Mouse (Mus musculus): Measurements from ENCODE around the gene Spata13.

The Spata13 gene

GRCm38 (mm10) chr14:60671504-60671903 is 37.7 kb downstream of the Spata13 start:
- DNase-seq (ENCODE audit: inconsistent age in 2 of 2, low spot score in 1 of 2) = no peak

GRCm38 (mm10) chr14:60675697-60676096 is 41.9 kb downstream of the Spata13 start:
- DNase-seq (ENCODE audit: inconsistent age in 2 of 2, low spot score in 1 of 2) = no peak

- DNase-seq (ENCODE audit: inconsistent age in 2 of 2, low spot score in 1 of 2) = no peak
These were observed 43.0 kb downstream of the Spata13 start for GRCm38 (mm10) chr14:60676625-60677314.

GRCm38 (mm10) chr14:60682361-60683023 is 48.7 kb downstream of the Spata13 start:
- peak; percentile 88 to 95 for DNase-seq (ENCODE audit: inconsistent age in 2 of 2, low spot score in 1 of 2)

GRCm38 (mm10) chr14:60683989-60684388 is 50.2 kb downstream of the Spata13 start:
- DNase-seq (ENCODE audit: inconsistent age in 2 of 2, low spot score in 1 of 2) = peak in 1 of 2 experiments; percentile 28

GRCm38 (mm10) chr14:60686733-60687132 is 52.9 kb downstream of the Spata13 start:
- peak in 1 of 2 experiments; percentile 24 for DNase-seq (ENCODE audit: inconsistent age in 2 of 2, low spot score in 1 of 2)

- peak in 1 of 2 experiments; percentile 59 for DNase-seq (ENCODE audit: inconsistent age in 2 of 2, low spot score in 1 of 2)
These were observed 53.4 kb downstream of the Spata13 start for GRCm38 (mm10) chr14:60687241-60687640.

- peak; percentile 78 to 91 for DNase-seq (ENCODE audit: inconsistent age in 2 of 2, low spot score in 1 of 2)
These were observed 54.9 kb downstream of the Spata13 start for GRCm38 (mm10) chr14:60688509-60689205.

- peak; percentile 37 to 83 for DNase-seq (ENCODE audit: inconsistent age in 2 of 2, low spot score in 1 of 2)
These were observed 56.0 kb downstream of the Spata13 start for GRCm38 (mm10) chr14:60689768-60690167.

- no peak for DNase-seq (ENCODE audit: inconsistent age in 2 of 2, low spot score in 1 of 2)
These were observed 56.8 kb downstream of the Spata13 start for GRCm38 (mm10) chr14:60690631-60691030.

- no peak for DNase-seq (ENCODE audit: inconsistent age in 2 of 2, low spot score in 1 of 2)
These were observed 59.3 kb downstream of the Spata13 start for GRCm38 (mm10) chr14:60693122-60693536.

GRCm38 (mm10) chr14:60693666-60694065 is 59.9 kb downstream of the Spata13 start:
- peak in 1 of 2 experiments; percentile 75 for DNase-seq (ENCODE audit: inconsistent age in 2 of 2, low spot score in 1 of 2)

GRCm38 (mm10) chr14:60694215-60694997 is 60.6 kb downstream of the Spata13 start:
- peak in 1 of 2 experiments; percentile 87 for DNase-seq (ENCODE audit: inconsistent age in 2 of 2, low spot score in 1 of 2)

GRCm38 (mm10) chr14:60697351-60697750 is 63.5 kb downstream of the Spata13 start:
- DNase-seq (ENCODE audit: inconsistent age in 2 of 2, low spot score in 1 of 2) = peak; percentile 82 to 87

- DNase-seq (ENCODE audit: inconsistent age in 2 of 2, low spot score in 1 of 2) = no peak
These were observed 65.2 kb downstream of the Spata13 start for GRCm38 (mm10) chr14:60698980-60699379.

GRCm38 (mm10) chr14:60702377-60703140 is 68.8 kb downstream of the Spata13 start:
- no peak for DNase-seq (ENCODE audit: inconsistent age in 2 of 2, low spot score in 1 of 2)

GRCm38 (mm10) chr14:60704510-60704909 is 70.7 kb downstream of the Spata13 start:
- no peak for DNase-seq (ENCODE audit: inconsistent age in 2 of 2, low spot score in 1 of 2)

GRCm38 (mm10) chr14:60704961-60705360 is 71.2 kb downstream of the Spata13 start:
- DNase-seq (ENCODE audit: inconsistent age in 2 of 2, low spot score in 1 of 2) = peak in 1 of 2 experiments; percentile 67

GRCm38 (mm10) chr14:60709192-60709591 is 75.4 kb downstream of the Spata13 start:
- no peak for DNase-seq (ENCODE audit: inconsistent age in 2 of 2, low spot score in 1 of 2)

GRCm38 (mm10) chr14:60709749-60710148 is 75.9 kb downstream of the Spata13 start:
- DNase-seq (ENCODE audit: inconsistent age in 2 of 2, low spot score in 1 of 2) = no peak

Data from adrenal gland, adult (tissue).